Mouse (Mus musculus): ENCODE data around the gene Mios.

DNA sequence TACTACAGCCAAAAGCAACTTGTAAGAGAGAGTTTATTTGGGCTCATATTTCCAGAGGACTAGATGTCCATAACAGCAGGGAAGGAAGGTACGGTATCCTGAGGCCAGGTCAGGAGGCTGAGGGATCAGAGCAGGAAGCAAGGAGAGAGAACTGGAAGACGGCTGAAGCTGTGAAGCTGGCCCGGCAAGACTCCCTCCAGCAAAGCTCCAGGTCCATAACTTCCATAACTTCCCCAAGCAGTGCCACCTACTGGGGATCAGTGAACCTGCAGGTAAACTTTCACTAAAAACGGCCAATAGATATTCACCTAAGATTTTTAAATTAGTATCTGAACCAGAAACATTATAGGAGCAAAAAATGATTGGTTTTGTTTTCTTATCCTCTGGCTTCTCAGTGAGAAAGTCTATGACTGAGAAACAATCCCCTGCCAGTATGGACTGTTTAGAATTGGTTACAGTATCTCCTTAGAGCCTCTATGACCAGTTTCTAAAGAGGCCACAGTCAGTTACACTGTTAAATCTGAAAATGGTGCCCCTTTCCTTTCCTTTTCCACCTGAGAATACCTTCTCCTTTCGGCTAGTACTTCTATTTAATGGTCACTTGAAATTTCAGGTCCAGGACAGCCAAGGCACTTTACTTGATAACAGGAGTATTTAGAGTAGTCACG lies 65.5 kb downstream of the Mios start:
- TF ChIP-seq POLR2A (IDR thresholded peaks at IDR 0.05; ENCODE audit: insufficient read depth, low read depth, low read length): no peak
- peak; percentile 84 for TF ChIP-seq CTCF (IDR thresholded peaks at IDR 0.05)
- TF ChIP-seq EP300 (IDR thresholded peaks at IDR 0.05; ENCODE audit: insufficient read depth, low read depth, low read length): no peak

Measured in heart, adult 2 months (tissue).